Mouse (Mus musculus): ENCODE results near the gene Caap1. TPM values are rescaled to one million over a fixed set of nuclear protein-coding genes. Genes with fewer than 3 reads are reported as not detected.

The Caap1 gene
- polyA plus RNA-seq, 1 experiment from 2014 or later: 25.3 TPM

GRCm38 (mm10) chr4:94454857-94455256 lies 101.7 kb downstream of the Caap1 start:
- Histone ChIP-seq H3K4me3 (no peak overlapping the region), H3K36me3 (peaks cover 3% of the 10 kb centered on the region; the same call in 1 of the 2 replicates), H3K4me1 (no peaks in the 10 kb centered on the region), H3K27me3 (ENCODE audit: low read depth, poor library complexity, severe bottlenecking) (no peaks in the 10 kb centered on the region), H3K27ac (no peak overlapping the region), H3K9me3 (replicated peaks) (no peaks in the 10 kb centered on the region)
- no peak for DNase-seq (ENCODE audit: low spot score)
- WGBS: 100% methylated on average over 1 of the region's 1 CpGs

Other genes with a start within 250 kb of the Caap1 start
- not detected in 2 replicates for gene Gm10306, start 250 bp downstream of the Caap1 start, polyA plus RNA-seq (2016; fragmentation: Nextera tagmentation; extraction: Ambion mirVana)
- 99.7 and 104 TPM in 2 replicates for gene Plaa, start 46.4 kb upstream of the Caap1 start, polyA plus RNA-seq (2016; fragmentation: Nextera tagmentation; extraction: Ambion mirVana)
- 38.8 and 44.9 TPM in 2 replicates for gene Ift74, start 57.7 kb upstream of the Caap1 start, polyA plus RNA-seq (2016; fragmentation: Nextera tagmentation; extraction: Ambion mirVana)
- 1.0 and 1.1 TPM in 2 replicates for gene Lrrc19, start 93.3 kb upstream of the Caap1 start, polyA plus RNA-seq (2016; fragmentation: Nextera tagmentation; extraction: Ambion mirVana)
- gene Tek, start 182.5 kb upstream of the Caap1 start, polyA plus RNA-seq (2016; fragmentation: Nextera tagmentation; extraction: Ambion mirVana): 7.1 and 9.0 TPM in 2 replicates

All from limb, embryonic 10.5 days (tissue).